Mouse (Mus musculus): ENCODE measurements at regions not wholly inside any gene's neighbourhood (a gene's known extent, or its start where the extent isn't known, plus 50 kb on each side); places are given as distances from the start of the nearest gene placed in this dataset.
A peak's percentile ranks its signal among the peaks of the same experiment; 100 is the strongest.

DNA sequence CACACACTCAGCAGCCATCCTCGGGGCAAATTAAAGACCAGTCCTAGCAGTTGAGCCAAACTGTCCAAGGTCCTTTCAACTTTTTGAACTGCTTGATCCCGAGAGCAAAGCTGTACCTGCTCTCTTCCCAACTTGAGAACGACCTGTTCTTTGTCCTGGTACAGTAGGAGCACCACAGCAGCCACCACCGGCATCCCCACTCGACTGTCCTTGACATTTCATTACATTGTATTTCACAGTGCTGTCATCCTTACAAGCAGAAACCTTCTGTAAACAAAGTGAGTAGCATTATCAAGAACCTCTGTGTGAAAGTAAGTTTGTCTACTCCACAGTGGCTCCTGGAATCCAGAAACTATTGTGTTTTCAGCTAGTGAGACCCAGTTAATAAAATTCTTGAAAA, 240.2 kb upstream of the Zfp462 start:
- no peak for DNase-seq

GRCm38 (mm10) chr4:54709751-54710150, 235.1 kb upstream of the Zfp462 start:
- DNase-seq = no peak

DNA sequence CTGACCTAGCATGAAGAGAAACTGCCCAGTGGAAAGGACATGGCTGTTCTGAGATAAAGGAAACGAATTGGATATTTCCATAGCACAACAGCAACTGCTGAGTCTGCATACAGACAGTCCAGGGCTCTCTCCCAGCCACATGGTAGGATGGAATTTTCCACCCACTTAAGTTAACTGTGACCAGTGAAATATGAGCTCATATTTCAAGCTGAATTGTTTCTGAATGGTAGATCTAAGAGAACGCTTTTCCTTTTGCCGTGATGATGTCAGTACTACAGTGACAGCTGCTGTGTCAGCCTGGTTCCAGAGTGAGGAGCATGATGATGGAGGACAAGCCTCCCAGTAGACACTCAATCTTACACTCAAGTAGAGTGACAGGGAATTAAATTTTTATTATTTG, 231.9 kb upstream of the Zfp462 start:
- DNase-seq = no peak

DNA sequence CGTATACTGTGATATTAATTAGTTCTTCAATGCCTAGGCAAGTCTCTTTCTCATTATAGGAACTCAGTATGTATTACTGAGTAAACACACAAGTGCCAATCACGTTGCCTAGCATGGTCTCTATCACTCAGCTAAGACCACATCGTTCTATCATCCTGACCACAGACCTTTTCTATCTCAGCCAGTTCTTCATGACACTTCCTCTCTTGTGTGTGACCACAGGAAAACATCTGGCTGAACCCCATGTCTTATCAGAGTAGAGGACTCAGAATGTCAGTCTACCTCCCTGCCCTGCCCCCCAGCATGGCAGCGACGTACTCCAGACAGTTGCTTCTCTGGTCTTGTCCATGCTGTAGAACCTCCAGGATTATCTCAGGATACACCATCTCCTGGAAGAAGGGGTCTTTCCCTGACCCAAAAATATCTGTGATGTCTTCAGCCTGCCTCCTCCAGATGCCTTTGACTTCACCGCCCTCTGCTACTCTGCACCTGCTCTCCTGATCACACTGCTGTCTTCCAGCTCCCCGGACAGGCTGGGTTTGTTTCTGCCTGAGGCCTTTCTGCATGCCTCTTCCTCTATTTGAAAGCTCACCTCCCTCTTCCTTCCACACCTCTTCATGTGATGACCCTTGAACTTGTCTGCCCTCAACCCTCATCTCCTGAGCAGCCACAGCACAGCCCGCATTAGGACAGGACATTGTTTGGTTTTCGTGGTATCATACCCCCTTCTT, 230.1 kb upstream of the Zfp462 start:
- DNase-seq = no peak

- DNase-seq = no peak
Measured at GRCm38 (mm10) chr4:54718083-54718482, 226.8 kb upstream of the Zfp462 start.

DNA sequence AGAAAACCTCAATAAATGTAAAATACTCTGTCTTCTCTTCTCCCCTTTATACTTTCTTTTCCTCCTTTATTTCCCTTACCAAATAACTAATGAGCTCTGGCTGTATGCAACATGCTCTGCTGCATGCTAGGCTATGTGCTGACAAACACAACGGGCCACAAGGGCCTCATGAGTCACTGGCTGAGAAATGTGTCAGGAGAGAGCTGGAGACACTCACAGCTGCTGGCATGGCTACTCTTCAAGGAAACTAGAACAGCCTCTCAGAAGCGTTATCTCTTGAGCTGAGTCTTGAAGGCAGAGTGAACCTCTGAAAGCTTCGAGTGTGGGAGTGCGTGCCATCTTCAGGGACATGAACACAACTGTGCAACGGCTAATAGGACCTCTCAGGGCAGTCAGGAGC, 205.8 kb upstream of the Zfp462 start:
- DNase-seq = no peak

DNA sequence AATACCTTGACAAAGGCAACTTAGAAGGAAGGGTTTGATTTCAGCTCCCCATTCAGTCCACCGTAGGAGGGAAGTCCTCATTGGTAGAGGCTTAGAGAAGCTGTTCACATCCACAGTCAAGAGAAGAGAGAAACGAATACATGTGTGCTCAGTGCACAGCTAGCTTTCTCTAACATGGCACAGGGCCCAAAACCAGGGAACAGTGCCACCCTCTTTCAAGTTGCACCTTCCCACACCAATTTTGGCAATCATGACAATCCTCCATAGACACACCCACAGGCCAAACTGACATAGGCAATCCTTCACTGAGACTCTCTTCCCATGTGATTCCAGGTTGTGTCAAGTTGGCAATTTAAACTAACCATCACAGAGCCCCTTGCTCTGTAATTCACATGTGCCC, 193.4 kb upstream of the Zfp462 start:
- DNase-seq = no peak

- DNase-seq = no peak
Measured at GRCm38 (mm10) chr4:54756441-54756840, 188.4 kb upstream of the Zfp462 start.

GRCm38 (mm10) chr4:54757715-54758500, 186.9 kb upstream of the Zfp462 start:
- DNase-seq = peak; percentile 44 to 47

DNA sequence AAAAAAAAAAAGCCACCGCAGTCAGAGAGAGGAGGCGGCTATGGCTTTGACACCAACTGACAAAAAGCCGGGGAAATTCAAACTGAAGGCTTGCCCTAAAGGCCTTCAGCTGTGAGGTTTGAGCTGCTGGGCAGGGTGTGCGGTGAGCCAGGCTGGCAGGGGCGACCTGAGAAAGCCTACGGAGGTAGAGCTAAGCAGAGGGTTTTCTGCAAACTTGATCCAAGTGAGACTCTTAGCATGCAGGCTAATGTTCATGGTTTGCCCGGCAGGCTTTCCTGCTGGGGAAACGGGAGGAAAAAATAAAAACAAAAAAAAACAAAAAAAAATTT, 186.4 kb upstream of the Zfp462 start:
- DNase-seq = no peak

DNA sequence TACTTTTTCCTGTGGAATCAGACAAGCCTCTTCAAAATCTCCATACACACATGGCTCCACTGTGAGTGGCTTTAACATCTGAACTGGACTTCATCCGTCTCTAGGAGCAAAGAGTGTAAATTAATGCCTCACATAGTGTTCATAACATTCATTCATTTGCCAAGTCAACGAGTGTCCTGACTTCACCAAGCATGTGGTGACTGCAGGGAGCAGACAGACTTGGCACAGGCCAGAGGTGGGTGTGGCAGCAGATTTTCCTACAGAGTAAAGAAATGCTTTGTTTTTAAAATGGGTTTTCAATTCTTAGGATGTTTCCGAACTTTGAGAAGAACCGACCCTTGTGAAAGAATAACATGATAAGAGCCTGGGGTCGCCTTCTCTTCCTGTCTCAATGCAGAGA, 183.6 kb upstream of the Zfp462 start:
- DNase-seq = no peak

DNA sequence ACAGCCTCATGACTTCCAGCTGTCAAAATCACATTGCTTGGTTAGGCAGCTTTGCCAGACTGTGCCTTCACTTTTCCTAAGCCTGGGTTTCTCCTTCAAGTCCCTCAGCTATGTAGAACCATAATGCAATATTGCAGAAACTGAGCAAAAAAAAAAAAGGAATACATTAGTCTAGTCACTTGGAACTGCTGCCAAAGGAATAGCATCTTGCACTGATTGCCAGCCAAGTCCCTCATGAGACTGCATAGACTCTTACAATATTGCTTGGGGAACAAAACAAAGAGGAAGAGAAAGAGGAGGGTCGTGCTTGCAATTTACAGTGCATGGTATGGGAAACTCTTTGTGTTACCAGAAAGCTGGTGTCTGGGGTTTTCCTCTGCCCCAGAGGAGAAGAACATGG, 179.8 kb upstream of the Zfp462 start:
- no peak for DNase-seq

GRCm38 (mm10) chr4:54767506-54768200, 177.2 kb upstream of the Zfp462 start:
- no peak for DNase-seq

GRCm38 (mm10) chr4:54768836-54769235, 176.0 kb upstream of the Zfp462 start:
- no peak for DNase-seq

- peak; percentile 37 to 41 for DNase-seq
Measured at GRCm38 (mm10) chr4:54774066-54774465, 170.8 kb upstream of the Zfp462 start.

GRCm38 (mm10) chr4:54774717-54775116, 170.1 kb upstream of the Zfp462 start:
- DNase-seq = no peak

DNA sequence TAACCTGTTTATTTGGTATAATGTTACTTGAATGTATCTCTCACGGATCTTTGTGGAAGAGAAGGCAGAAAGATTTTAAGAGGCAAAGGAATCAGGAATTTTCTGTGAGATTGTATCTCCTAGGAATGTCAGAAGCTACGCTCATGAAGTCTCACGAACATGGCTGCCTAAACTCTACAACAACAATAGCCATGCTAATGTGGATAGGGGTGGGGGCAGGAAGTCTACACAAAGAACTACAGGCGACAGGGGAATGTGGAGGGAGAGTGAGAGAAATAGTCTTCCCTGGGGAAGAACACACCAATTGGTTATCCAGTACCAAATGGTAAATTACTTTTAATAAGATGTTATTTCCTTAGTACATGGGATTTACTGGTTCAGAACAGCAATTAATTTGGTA, 164.3 kb upstream of the Zfp462 start:
- DNase-seq = no peak

- no peak for DNase-seq
Measured at GRCm38 (mm10) chr4:54791217-54791742, 153.6 kb upstream of the Zfp462 start.

DNA sequence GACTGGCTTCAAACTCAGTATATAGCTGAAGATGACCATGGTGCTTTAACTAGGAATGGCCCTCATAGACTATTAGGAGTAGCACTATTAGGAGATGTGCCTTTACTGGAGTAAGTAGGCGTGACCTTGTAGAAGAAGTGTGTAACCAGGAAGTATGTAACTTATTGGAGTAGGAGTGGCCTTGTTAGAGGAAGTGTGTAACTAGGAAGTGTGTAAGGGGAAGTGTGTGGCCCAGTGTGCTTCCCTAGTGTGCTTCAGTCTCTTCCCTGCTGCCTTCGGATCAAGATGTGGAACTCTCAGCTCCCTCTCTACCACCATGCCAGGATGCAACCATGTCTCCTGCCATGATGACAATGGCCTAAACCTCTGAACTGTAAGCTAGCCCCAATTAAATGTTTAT, 151.0 kb upstream of the Zfp462 start:
- no peak for DNase-seq

GRCm38 (mm10) chr4:54795246-54795645, 149.6 kb upstream of the Zfp462 start:
- no peak for DNase-seq

GRCm38 (mm10) chr4:54798523-54798922, 146.3 kb upstream of the Zfp462 start:
- DNase-seq = no peak

DNA sequence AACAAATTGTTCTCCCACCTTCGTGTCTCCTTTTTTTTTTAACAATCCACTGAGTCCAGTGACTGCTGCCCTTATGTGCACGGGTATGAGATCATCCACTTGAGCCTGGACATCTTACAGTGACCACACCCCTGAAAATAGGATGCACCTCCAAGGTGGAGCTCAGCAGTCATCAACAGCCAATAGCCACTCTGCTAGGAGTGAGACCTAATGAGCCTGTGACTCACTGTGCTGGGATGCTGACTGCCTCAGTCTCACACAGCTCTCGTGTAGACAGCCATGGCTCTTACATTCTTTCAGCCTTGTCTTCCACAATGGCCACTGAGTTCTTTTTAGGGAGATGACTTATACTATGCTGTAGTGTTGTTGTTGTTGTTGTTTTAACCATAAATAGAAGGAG, 133.7 kb upstream of the Zfp462 start:
- no peak for DNase-seq
